ENCODE assay signal across 9 mouse cellular contexts in genomic region chr9:64773254-64773653, GRCm38 (mm10).
"Had no signal": no experiment of that assay in that cellular context is flagged by ENCODE, and none has a peak within 500 bp of the region (broad histone marks: within the 10 kb centered on the region; RNA-seq: fewer than 3 reads in every experiment).

No protein-coding gene starts in this region.

- DNase-seq: layer of hippocampus, adult 9-11 months; layer of hippocampus, postnatal 36 days; lung, postnatal 14 days had no signal

- H3K36me3 ChIP-seq: limb, embryonic 15.5 days; liver, embryonic 12.5 days; lung, embryonic 15.5 days; midbrain, embryonic 12.5 days had no signal

- H3K27ac ChIP-seq: limb, embryonic 15.5 days; liver, embryonic 12.5 days; lung, embryonic 15.5 days; macrophage; midbrain, embryonic 12.5 days had no signal

- H3K4me3 ChIP-seq: limb, embryonic 15.5 days; liver, embryonic 12.5 days; lung, embryonic 15.5 days; megakaryocyte, embryonic 14.5 days; midbrain, embryonic 12.5 days had no signal

- H3K4me2 ChIP-seq: limb, embryonic 15.5 days; liver, embryonic 12.5 days; lung, embryonic 15.5 days; midbrain, embryonic 12.5 days had no signal

- H3K27me3 ChIP-seq: limb, embryonic 15.5 days; liver, embryonic 12.5 days; lung, embryonic 15.5 days; midbrain, embryonic 12.5 days had no signal

- H3K9me3 ChIP-seq: limb, embryonic 15.5 days; liver, embryonic 12.5 days; lung, embryonic 15.5 days; megakaryocyte, embryonic 14.5 days; midbrain, embryonic 12.5 days had no signal

- H3K9ac ChIP-seq: limb, embryonic 15.5 days; liver, embryonic 12.5 days; lung, embryonic 15.5 days; midbrain, embryonic 12.5 days had no signal

- H3K4me1 ChIP-seq: limb, embryonic 15.5 days; lung, embryonic 15.5 days had no signal

- ATAC-seq: liver, embryonic 12.5 days had no signal
